Mouse (Mus musculus) intestine, postnatal 0 days (tissue): Measurements from ENCODE around the gene Zfand3. TPM values are rescaled to one million over a fixed set of nuclear protein-coding genes. Genes with fewer than 3 reads are reported as not detected.

Experiments used
- ATAC-seq: fragments of 200-750 bp; cut with Nextera tagmentation; 2 replicates; pipeline ENCODE4 v1.8.0; 2017; ENCODE audit warnings: mild to moderate bottlenecking, moderate TSS enrichment, moderate library complexity
- H3K27ac ChIP-seq: fragments of 300-500 bp; sonication (generic); 2 replicates; pipeline ENCODE4 v1.5.1; 2014; ENCODE audit warnings: mild to moderate bottlenecking, low read depth, low read length, moderate library complexity
- H3K27me3 ChIP-seq: fragments of 300-500 bp; sonication (generic); replicated peaks from 2 replicates; pipeline ENCODE4 v1.6.1; 2014; ENCODE audit warnings: low read length, mixed read lengths; ENCODE audit not compliant: control insufficient read depth, insufficient read depth
- H3K36me3 ChIP-seq: fragments of 300-500 bp; sonication (generic); 2 replicates; pipeline ENCODE4 v1.6.1; 2014; ENCODE audit warnings: mild to moderate bottlenecking, moderate library complexity; ENCODE audit not compliant: control insufficient read depth, insufficient read depth
- H3K4me1 ChIP-seq: fragments of 300-500 bp; sonication (generic); replicated peaks from 2 replicates; pipeline ENCODE4 v1.6.1; 2014; ENCODE audit warnings: antibody characterized with exemption, low read length, mixed read lengths; ENCODE audit not compliant: control insufficient read depth, insufficient read depth
- H3K4me2 ChIP-seq: fragments of 300-500 bp; sonication (generic); replicated peaks from 2 replicates; pipeline ENCODE4 v1.6.1; 2014; ENCODE audit warnings: low read depth, mild to moderate bottlenecking, moderate library complexity
- H3K4me3 ChIP-seq: fragments of 300-500 bp; sonication (generic); 2 replicates; pipeline ENCODE4 v1.5.1; 2014; ENCODE audit warnings: low read depth, low read length
- H3K9ac ChIP-seq: fragments of 300-500 bp; sonication (generic); 2 replicates; pipeline ENCODE4 v1.6.1; 2014; ENCODE audit warnings: mild to moderate bottlenecking, low read depth, low read length
- H3K9me3 ChIP-seq: fragments of 300-500 bp; sonication (generic); 2 replicates; pipeline ENCODE4 v1.6.1; 2016; ENCODE audit warnings: mixed run types; ENCODE audit not compliant: control insufficient read depth
- CTCF ChIP-seq: sonication (generic); IDR thresholded peaks from 2 replicates; pipeline ENCODE4 v1.5.1; 2016; ENCODE audit warnings: low read depth, mild to moderate bottlenecking, control low read depth, antibody characterized with exemption, moderate library complexity
- WGBS: fragments of 180-500 bp; shearing (Covaris S2); extraction: QIAGEN DNeasy Blood & Tissue Kit; methylation state at CpG from one replicate; pipeline ENCODE4 v1.1.7; 2014; 5-methylcytosine and 5-hydroxymethylcytosine counted together
- polyA plus RNA-seq: library from polyadenylated mRNA; unstranded; fragments of >200 nt; fragmentation: Nextera tagmentation; extraction: Ambion mirVana; gene quantifications from 2 replicates; pipeline ENCODE4 v1.2.1, GENCODE M21; 2015

Zfand3 gene
- polyA plus RNA-seq, 1 experiment from 2014 or later: 38.0 TPM

DNA sequence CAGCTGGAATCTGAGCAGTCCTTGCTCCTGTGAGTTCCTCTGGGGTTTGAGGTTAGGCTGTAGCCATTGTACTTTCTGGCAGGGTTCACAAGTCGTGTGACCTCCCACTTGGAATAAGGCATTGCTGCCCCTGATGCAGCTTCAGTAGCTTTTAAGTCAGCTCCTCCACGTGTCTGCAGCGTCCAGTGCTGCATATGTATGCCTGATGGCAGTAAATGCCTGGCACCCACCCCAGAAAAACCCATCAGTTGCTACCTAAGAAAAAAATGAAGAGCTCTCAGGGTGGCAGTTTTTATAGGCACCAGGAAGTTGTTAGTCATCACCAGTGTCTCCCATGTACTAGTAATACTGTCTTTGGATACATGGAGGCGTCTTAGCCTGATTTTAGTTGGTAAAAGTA, 79.5 kb downstream of the Zfand3 start:
- H3K4me3 ChIP-seq: no peak overlapping the region
- 53% methylated on average over 4 of the region's 4 CpGs for WGBS
- 0 out of 2 replicates have a peak, but pooled peaks cover 2% of the 10 kb centered on the region for H3K4me1 ChIP-seq
- no peak for ATAC-seq
- no peak overlapping the region for H3K27ac ChIP-seq
- 0 out of 2 replicates have a peak, but pooled peaks cover 5% of the 10 kb centered on the region for H3K36me3 ChIP-seq
- no peak for TF ChIP-seq CTCF
- H3K4me2 ChIP-seq: no peak overlapping the region
- no peak overlapping the region for H3K9ac ChIP-seq
- H3K9me3 ChIP-seq: no peaks in the 10 kb centered on the region
- H3K27me3 ChIP-seq: no peaks in the 10 kb centered on the region

DNA sequence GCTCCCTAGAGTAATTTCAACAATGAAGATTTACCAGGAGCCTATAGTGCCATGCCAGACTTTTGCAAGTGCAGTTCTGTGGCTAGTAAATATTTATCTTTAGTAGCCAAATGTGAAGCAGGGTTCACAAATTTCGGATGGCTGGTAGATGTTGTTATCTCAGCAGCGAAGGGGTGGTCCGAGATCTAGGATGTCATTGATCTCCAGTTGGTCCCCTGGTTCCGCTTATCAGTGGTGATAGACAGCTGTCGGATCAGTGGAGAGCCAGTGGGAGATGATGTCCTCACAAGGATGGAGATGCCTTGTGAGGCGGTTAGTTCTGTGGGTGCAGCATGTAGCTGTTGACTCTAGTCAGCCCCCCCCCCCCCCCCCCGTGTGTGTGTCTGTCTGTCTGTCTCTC, 82.2 kb downstream of the Zfand3 start:
- Histone ChIP-seq H3K4me2 (no peak overlapping the region), H3K4me3 (no peak overlapping the region), H3K9ac (no peak overlapping the region), H3K27ac (no peak overlapping the region), H3K4me1 (0 out of 2 replicates have a peak, but pooled peaks cover 2% of the 10 kb centered on the region), H3K9me3 (no peaks in the 10 kb centered on the region), H3K36me3 (0 out of 2 replicates have a peak, but pooled peaks cover 5% of the 10 kb centered on the region), H3K27me3 (no peaks in the 10 kb centered on the region)
- no peak for TF ChIP-seq CTCF
- WGBS: 75% methylated on average over 7 of the region's 7 CpGs
- no peak for ATAC-seq

DNA sequence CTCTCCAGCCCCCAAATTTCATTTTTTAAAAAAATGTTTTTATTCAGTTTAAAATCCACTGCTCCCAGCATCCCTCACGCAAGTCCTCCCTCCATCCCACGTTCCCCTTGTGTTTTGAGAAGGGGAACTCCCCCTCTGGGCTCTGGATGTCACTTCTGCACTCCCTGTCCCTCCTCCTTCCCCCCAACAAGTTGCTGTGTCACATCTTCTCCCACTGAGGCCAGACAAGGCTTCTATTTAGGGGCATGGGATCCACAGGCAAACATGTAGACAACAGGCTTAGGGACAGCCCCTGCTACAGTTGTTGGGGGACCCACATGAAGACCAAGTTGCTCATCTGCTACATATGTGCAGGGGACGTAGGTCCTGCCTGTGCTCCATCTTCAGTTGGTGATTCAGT, 83.9 kb downstream of the Zfand3 start:
- Histone ChIP-seq H3K4me3 (no peak overlapping the region), H3K9me3 (no peaks in the 10 kb centered on the region), H3K27ac (no peak overlapping the region), H3K4me1 (peaks cover 6% of the 10 kb centered on the region; the same call in 1 of the 2 replicates), H3K36me3 (no peaks in the 10 kb centered on the region), H3K4me2 (no peak overlapping the region), H3K27me3 (no peaks in the 10 kb centered on the region), H3K9ac (no peak overlapping the region)
- WGBS: 99% methylated on average over 3 of the region's 3 CpGs
- no peak for TF ChIP-seq CTCF
- ATAC-seq: no peak

DNA sequence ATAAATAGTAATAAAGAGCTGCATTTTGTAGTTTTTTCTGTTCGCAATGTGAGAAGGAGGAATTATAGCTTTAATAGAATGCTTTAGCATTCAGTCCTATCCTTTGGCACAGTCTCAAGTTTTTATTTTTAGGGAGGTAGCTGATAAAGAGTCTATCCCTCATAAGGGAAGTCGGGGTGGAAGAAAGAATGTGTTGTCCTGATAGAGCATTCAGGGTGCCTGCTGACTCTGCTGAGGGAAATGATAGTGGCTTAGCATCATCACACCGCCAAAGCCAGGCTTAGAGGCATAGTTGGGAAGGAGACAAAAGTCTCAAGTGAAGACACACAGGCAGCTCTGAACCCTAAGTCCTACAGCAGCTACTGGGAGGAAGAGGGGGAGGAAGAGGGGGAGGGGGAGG, 85.9 kb downstream of the Zfand3 start:
- no peaks in the 10 kb centered on the region for H3K36me3 ChIP-seq
- no peak overlapping the region for H3K4me3 ChIP-seq
- no peak overlapping the region for H3K4me2 ChIP-seq
- no peaks in the 10 kb centered on the region; the same call in 1 of the 2 replicates for H3K9me3 ChIP-seq
- 66% methylated on average over 3 of the region's 3 CpGs for WGBS
- no peak for TF ChIP-seq CTCF
- no peaks in the 10 kb centered on the region for H3K27me3 ChIP-seq
- H3K9ac ChIP-seq: no peak overlapping the region
- ATAC-seq: no peak
- H3K4me1 ChIP-seq: peaks cover 4% of the 10 kb centered on the region; the same call in 1 of the 2 replicates
- no peak overlapping the region for H3K27ac ChIP-seq

DNA sequence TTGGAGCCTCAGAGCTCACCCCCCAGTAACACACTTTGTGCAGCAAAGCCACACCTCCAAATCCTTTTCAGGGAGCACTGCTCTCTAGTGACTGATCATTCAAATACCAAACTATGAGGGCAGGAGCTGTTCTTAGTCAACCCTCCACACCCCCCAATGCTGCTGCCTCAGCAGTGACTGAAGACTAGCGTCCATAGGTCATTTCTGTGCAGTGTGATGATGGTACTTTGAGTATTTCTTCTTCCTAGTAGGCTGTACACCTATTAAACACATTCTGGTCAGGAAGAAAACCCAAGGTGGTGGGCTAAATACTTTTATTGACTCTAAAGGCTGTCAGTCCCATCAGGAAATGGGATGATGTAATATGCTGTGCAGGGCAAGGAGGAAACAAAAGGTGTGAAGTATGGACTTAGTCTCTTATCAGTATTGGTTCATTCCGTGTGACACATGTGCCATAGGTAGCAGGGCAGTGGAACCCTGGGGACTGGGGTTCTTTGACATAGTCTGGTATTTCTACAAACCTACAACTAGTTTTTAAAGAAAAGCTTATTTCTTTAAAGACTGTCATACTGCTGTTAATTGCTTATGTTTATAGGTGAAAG, 88.7 kb downstream of the Zfand3 start:
- peak; percentile 90 for ATAC-seq
- no peaks in the 10 kb centered on the region for H3K36me3 ChIP-seq
- no peak for TF ChIP-seq CTCF
- H3K27me3 ChIP-seq: no peaks in the 10 kb centered on the region
- H3K4me3 ChIP-seq: no peak overlapping the region
- H3K9me3 ChIP-seq: peaks cover 5% of the 10 kb centered on the region; the same call in 1 of the 2 replicates
- 43% methylated on average over 2 of the region's 2 CpGs for WGBS
- H3K9ac ChIP-seq: no peak overlapping the region
- no peak overlapping the region for H3K4me2 ChIP-seq
- H3K27ac ChIP-seq: peak overlapping the region; percentile 54; the same call in 1 of the 2 replicates
- H3K4me1 ChIP-seq: peaks cover 9% of the 10 kb centered on the region; the same call in 1 of the 2 replicates

DNA sequence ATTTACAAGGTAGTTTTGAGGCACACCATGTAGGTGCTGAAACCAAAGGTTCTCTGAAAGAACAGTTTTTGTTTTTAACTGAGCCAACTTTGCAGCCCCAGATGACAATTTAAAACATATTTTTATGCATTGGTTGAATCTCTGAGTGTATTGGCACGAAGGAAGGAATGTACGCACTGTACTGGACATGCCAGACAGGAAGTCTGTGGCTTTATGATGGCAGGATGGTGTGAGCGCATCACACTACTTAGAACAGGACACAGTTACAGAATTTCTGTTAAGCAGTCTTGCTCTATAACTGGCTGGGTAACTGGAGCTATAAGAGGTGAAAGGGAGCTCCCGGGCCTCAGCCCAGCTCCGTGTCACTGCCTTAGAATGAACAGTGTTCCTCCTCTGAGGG, 92.6 kb downstream of the Zfand3 start:
- peaks cover 9% of the 10 kb centered on the region; the same call in 1 of the 2 replicates for H3K4me1 ChIP-seq
- H3K9me3 ChIP-seq: peaks cover 5% of the 10 kb centered on the region; the same call in 1 of the 2 replicates
- no peak overlapping the region for H3K4me3 ChIP-seq
- no peak overlapping the region for H3K9ac ChIP-seq
- H3K36me3 ChIP-seq: no peaks in the 10 kb centered on the region
- no peak for TF ChIP-seq CTCF
- no peaks in the 10 kb centered on the region for H3K27me3 ChIP-seq
- ATAC-seq: no peak
- H3K4me2 ChIP-seq: no peak overlapping the region
- 78% methylated on average over 5 of the region's 5 CpGs for WGBS
- no peak overlapping the region for H3K27ac ChIP-seq
